Mouse (Mus musculus) frontal cortex, postnatal 25 days (tissue): ENCODE results near the gene Ppt2.

ENCODE experiments used
- DNase-seq, 2 experiments: peaks; one replicate each; pipeline ENCODE4 v3.0.0; 2022; ENCODE audit warnings: low spot score in 2 of 2

The Ppt2 gene

GRCm38 (mm10) chr17:34607997-34608396 lies 20.3 kb downstream of the Ppt2 start:
- no peak for DNase-seq

GRCm38 (mm10) chr17:34606186-34607039 lies 21.9 kb downstream of the Ppt2 start:
- no peak for DNase-seq

GRCm38 (mm10) chr17:34605609-34606008 lies 22.7 kb downstream of the Ppt2 start:
- peak; percentile 96 to 98 for DNase-seq

GRCm38 (mm10) chr17:34604511-34605237 lies 23.6 kb downstream of the Ppt2 start:
- DNase-seq = no peak

- DNase-seq = peak; percentile 87 to 96
These were observed 24.2 kb downstream of the Ppt2 start, which contains the start of gene Agpat1 for GRCm38 (mm10) chr17:34604061-34604508. Gene Agpat1 (plus strand): TSS chr17:34604262.

- peak; percentile 98 to 99 for DNase-seq
These were observed 24.8 kb downstream of the Ppt2 start, which contains the start of gene Rnf5 for GRCm38 (mm10) chr17:34603375-34604060. Gene Rnf5 (minus strand): TSS chr17:34603690.

- no peak for DNase-seq
These were observed 26.5 kb downstream of the Ppt2 start for GRCm38 (mm10) chr17:34601796-34602195.

- DNase-seq = no peak
These were observed 28.4 kb downstream of the Ppt2 start for GRCm38 (mm10) chr17:34599891-34600290.

GRCm38 (mm10) chr17:34597566-34598095 lies 30.7 kb downstream of the Ppt2 start, which contains the start of gene Ager:
Gene Ager (plus strand): TSS chr17:34597862.
- no peak for DNase-seq

GRCm38 (mm10) chr17:34596098-34596497 lies 32.2 kb downstream of the Ppt2 start:
- DNase-seq = no peak

- no peak for DNase-seq
These were observed 34.4 kb downstream of the Ppt2 start for GRCm38 (mm10) chr17:34593752-34594525.

- DNase-seq = no peak
These were observed 35.4 kb downstream of the Ppt2 start for GRCm38 (mm10) chr17:34592581-34593549.

GRCm38 (mm10) chr17:34591994-34592375 lies 36.3 kb downstream of the Ppt2 start:
- DNase-seq = peak in 1 of 2 experiments; percentile 47

- DNase-seq = no peak
These were observed 37.0 kb downstream of the Ppt2 start, which contains the start of gene Pbx2 for GRCm38 (mm10) chr17:34591029-34591993. Gene Pbx2 (plus strand): TSS chr17:34591266.

GRCm38 (mm10) chr17:34590154-34590987 lies 37.9 kb downstream of the Ppt2 start:
- no peak for DNase-seq

- DNase-seq = no peak
These were observed 38.6 kb downstream of the Ppt2 start, which contains the start of gene Gpsm3 for GRCm38 (mm10) chr17:34589681-34590101. Gene Gpsm3 (plus strand): TSS chr17:34589806.

GRCm38 (mm10) chr17:34589206-34589605 lies 39.1 kb downstream of the Ppt2 start:
- DNase-seq = no peak
